Mouse (Mus musculus) liver, adult 2 months (tissue): Measurements from ENCODE around the gene Mipep. TPM values are rescaled to one million over a fixed set of nuclear protein-coding genes. Genes with fewer than 3 reads are reported as not detected.

Experiments
- DNase-seq: peaks from one replicate; pipeline ENCODE4 v3.0.0-alpha.2; 2011; ENCODE audit warnings: low read depth, low spot score; ENCODE audit errors: extremely low read depth
- H3K27ac ChIP-seq: fragments of 200-500 bp; replicated peaks from 2 replicates; pipeline ENCODE4 v1.5.1; 2012; ENCODE audit warnings: low read depth, mild to moderate bottlenecking, control low read depth, inconsistent platforms, low read length; ENCODE audit not compliant: insufficient read depth
- H3K27me3 ChIP-seq: fragments of 200-500 bp; 2 replicates; pipeline ENCODE4 v1.6.1; 2012; ENCODE audit warnings: mild to moderate bottlenecking, moderate library complexity, low read length, inconsistent platforms; ENCODE audit not compliant: control insufficient read depth, insufficient read depth
- H3K36me3 ChIP-seq: fragments of 200-500 bp; 2 replicates; pipeline ENCODE4 v1.6.1; 2012; ENCODE audit warnings: low read length, inconsistent platforms; ENCODE audit not compliant: control insufficient read depth, insufficient read depth
- H3K4me1 ChIP-seq: fragments of 200-500 bp; 2 replicates; pipeline ENCODE4 v1.6.1; 2011; ENCODE audit warnings: low read length; ENCODE audit not compliant: control insufficient read depth, insufficient read depth
- H3K4me3 ChIP-seq: fragments of 200-500 bp; 2 replicates; pipeline ENCODE4 v1.5.1; 2011; ENCODE audit warnings: low read depth, mild to moderate bottlenecking, control low read depth, low read length, moderate library complexity; ENCODE audit not compliant: insufficient read depth
- H3K79me2 ChIP-seq: fragments of 200-500 bp; 2 replicates; pipeline ENCODE4 v1.6.1; 2012; ENCODE audit warnings: inconsistent platforms, mild to moderate bottlenecking, low read length, moderate library complexity; ENCODE audit not compliant: control insufficient read depth, insufficient read depth
- H3K9ac ChIP-seq: fragments of 200-500 bp; 2 replicates; pipeline ENCODE4 v1.6.1; 2012; ENCODE audit warnings: low read depth, mild to moderate bottlenecking, control low read depth, inconsistent platforms, low read length
- CTCF ChIP-seq: fragments of 200-500 bp; IDR thresholded peaks from 2 replicates; pipeline ENCODE4 v1.5.1; 2011; ENCODE audit warnings: low read depth, low read length, control low read depth
- POLR2A ChIP-seq: fragments of 200-500 bp; IDR thresholded peaks from 2 replicates; pipeline ENCODE4 v1.6.1; 2011; ENCODE audit warnings: low read length, control low read depth; ENCODE audit not compliant: insufficient read depth; ENCODE audit errors: extremely low read depth
- WGBS: fragments of 180-500 bp; shearing (Covaris S2); methylation state at CpG from one replicate; pipeline ENCODE4 v1.1.7; 2018; 5-methylcytosine and 5-hydroxymethylcytosine counted together
- polyA plus RNA-seq: library from polyadenylated mRNA; depleted of rRNA; stranded (reverse); fragments of >200 nt; gene quantifications from 2 replicates; pipeline ENCODE4 v1.2.3, GENCODE M21; 2012
- total RNA-seq: library from RNA; depleted of rRNA; stranded (reverse); fragments of >200 nt; gene quantifications from 2 replicates; pipeline ENCODE4 v1.2.3, GENCODE M21; 2014

Mipep gene
- total and polyA plus RNA-seq, 2 experiments: 13.9 to 30.1 TPM

- H3K36me3 ChIP-seq: no peaks in the 10 kb centered on the region
- no peak overlapping the region for H3K9ac ChIP-seq
- no peaks in the 10 kb centered on the region for H3K27me3 ChIP-seq
- H3K79me2 ChIP-seq: no peaks in the 10 kb centered on the region
- no peak for TF ChIP-seq POLR2A
- no peak for TF ChIP-seq CTCF
- no peak overlapping the region for H3K4me3 ChIP-seq
- DNase-seq: no peak
- H3K27ac ChIP-seq: no peak overlapping the region
- peaks cover 2% of the 10 kb centered on the region for H3K4me1 ChIP-seq
- 68% methylated on average over 5 of the region's 5 CpGs for WGBS
Observed at GRCm38 (mm10) chr14:60797596-60797995, 13.2 kb downstream of the Mipep start.

- no peak overlapping the region for H3K9ac ChIP-seq
- DNase-seq: no peak
- no peak overlapping the region for H3K4me3 ChIP-seq
- WGBS: 95% methylated on average over 4 of the region's 4 CpGs
- H3K4me1 ChIP-seq: peaks cover 2% of the 10 kb centered on the region
- H3K36me3 ChIP-seq: no peaks in the 10 kb centered on the region
- H3K27me3 ChIP-seq: no peaks in the 10 kb centered on the region
- H3K79me2 ChIP-seq: no peaks in the 10 kb centered on the region
- H3K27ac ChIP-seq: no peak overlapping the region
- TF ChIP-seq CTCF (no peak), POLR2A (no peak)
Observed at GRCm38 (mm10) chr14:60798721-60799120, 14.3 kb downstream of the Mipep start.

DNA sequence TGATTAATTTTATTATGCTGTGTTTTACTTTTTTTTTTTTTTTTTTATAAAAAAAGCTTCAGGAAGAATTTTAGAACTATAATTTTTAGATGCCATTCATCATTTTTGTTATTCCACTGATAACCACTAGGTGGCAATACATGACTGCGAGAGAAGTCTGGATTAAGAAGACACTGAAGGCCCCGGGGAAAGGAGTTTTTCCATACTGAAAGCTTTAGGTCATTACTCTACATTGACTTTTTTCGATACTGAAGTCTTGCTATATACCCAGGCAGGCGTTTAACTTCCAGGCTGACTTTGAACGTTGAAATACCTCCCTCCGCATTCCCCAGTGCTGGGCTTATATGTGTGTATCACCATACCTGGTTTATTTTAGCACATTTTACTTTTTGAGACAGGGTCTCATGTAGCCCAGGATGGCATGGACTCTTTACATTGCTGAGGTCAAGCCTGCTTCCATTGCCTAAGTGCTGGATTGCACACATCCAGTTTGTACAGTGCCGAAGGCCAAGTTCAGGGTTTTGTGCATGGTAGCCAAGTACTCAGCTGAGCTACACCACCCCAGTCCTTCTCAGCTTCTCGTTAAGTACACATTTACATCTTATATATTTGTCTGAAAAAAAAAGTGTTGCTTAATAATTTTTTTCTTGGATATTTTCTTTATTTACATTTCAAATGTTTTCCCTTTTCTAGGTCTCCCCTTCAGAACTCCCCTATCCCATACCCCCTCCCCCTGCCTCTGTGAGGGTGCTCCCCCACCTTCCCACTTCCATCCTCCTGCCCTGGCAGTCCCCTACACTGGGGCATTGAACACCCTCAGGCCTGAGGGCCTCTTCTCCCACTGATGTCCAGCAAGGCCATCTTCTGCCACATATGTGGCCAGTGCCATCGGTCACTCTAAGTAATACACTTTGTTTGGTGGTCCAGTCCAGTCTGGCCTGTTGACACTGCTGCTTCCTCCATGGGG, 15.7 kb downstream of the Mipep start:
- Histone ChIP-seq H3K27me3 (no peaks in the 10 kb centered on the region), H3K79me2 (no peaks in the 10 kb centered on the region), H3K4me1 (peaks cover 2% of the 10 kb centered on the region), H3K4me3 (no peak overlapping the region), H3K27ac (no peak overlapping the region), H3K9ac (no peak overlapping the region), H3K36me3 (no peaks in the 10 kb centered on the region)
- WGBS: 43% methylated on average over 9 of the region's 9 CpGs
- DNase-seq: peak; percentile 46
- TF ChIP-seq CTCF (peak; percentile 33; the same call in 1 of the 2 replicates), POLR2A (no peak)

GRCm38 (mm10) chr14:60802026-60802425, 17.7 kb downstream of the Mipep start:
- DNase-seq: no peak
- no peaks in the 10 kb centered on the region for H3K36me3 ChIP-seq
- 94% methylated on average over 13 of the region's 13 CpGs for WGBS

DNA sequence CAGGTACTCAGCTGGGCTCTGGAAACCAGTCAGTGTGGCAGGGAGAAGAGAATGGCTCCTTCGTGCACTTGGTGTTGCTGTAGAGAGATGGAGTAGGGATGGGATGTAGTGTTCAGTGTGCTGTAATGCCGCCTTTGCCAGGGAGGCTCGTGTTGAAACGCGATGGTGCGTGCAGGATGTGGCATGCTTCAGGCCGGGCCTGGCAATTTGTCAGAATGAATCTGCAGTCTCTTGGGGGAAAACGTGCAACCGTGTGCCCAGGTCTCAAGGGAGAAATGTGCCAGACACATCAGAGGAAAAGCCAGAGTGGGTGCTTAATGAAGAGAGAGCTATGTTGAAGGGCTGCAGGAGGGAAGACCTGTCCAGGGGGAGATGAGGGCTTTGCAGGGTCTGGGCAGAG, 20.6 kb downstream of the Mipep start:
- no peak overlapping the region for H3K27ac ChIP-seq
- no peaks in the 10 kb centered on the region for H3K79me2 ChIP-seq
- no peak for TF ChIP-seq CTCF
- no peak for TF ChIP-seq POLR2A
- no peak overlapping the region for H3K9ac ChIP-seq
- H3K4me3 ChIP-seq: no peak overlapping the region
- no peaks in the 10 kb centered on the region for H3K27me3 ChIP-seq
- no peak for DNase-seq
- 0 out of 2 replicates have a peak, but pooled peaks cover 3% of the 10 kb centered on the region for H3K36me3 ChIP-seq
- WGBS: 94% methylated on average over 9 of the region's 9 CpGs
- no peaks in the 10 kb centered on the region for H3K4me1 ChIP-seq

More at GRCm38 (mm10) chr14:60802026-60802425, 17.7 kb downstream of the Mipep start:
- Histone ChIP-seq H3K27me3 (no peaks in the 10 kb centered on the region), H3K79me2 (no peaks in the 10 kb centered on the region), H3K4me3 (no peak overlapping the region), H3K9ac (no peak overlapping the region), H3K27ac (no peak overlapping the region), H3K4me1 (peaks cover under 1% of the 10 kb centered on the region)
- TF ChIP-seq CTCF (no peak), POLR2A (no peak)

DNA sequence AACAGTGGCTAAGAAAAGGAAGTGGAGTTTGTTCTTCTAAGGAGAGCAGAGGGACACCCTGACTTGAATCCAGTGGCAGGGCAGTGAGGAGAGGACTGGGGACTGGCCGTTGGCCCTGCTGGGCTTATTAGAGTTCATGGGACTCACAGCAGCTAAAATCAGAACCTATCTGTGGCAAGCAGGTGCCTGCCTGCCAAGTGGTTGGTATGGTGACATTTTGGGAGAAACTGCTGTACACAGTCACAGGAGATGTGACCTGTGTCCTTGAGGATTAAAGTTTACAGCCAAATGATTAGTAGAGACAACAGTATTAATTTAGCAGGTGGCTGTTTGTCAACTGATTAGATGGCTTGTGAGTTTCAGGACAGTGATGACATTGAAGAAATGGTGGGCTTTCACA, 21.5 kb downstream of the Mipep start:
- Histone ChIP-seq H3K9ac (no peak overlapping the region), H3K36me3 (0 out of 2 replicates have a peak, but pooled peaks cover 3% of the 10 kb centered on the region), H3K79me2 (no peaks in the 10 kb centered on the region), H3K4me1 (no peaks in the 10 kb centered on the region), H3K27ac (no peak overlapping the region), H3K27me3 (no peaks in the 10 kb centered on the region), H3K4me3 (no peak overlapping the region)
- WGBS: 26% methylated on average over 1 of the region's 1 CpGs
- no peak for TF ChIP-seq POLR2A
- peak; percentile 46 for DNase-seq
